Mouse (Mus musculus): Measurements from ENCODE around the gene S1pr1.

The S1pr1 gene

GRCm38 (mm10) chr3:115714671-115715651, at the start of gene S1pr1:
Gene S1pr1 (minus strand): TSS chr3:115715072.
- peak; percentile 65 for DNase-seq (ENCODE audit: low spot score)

DNA sequence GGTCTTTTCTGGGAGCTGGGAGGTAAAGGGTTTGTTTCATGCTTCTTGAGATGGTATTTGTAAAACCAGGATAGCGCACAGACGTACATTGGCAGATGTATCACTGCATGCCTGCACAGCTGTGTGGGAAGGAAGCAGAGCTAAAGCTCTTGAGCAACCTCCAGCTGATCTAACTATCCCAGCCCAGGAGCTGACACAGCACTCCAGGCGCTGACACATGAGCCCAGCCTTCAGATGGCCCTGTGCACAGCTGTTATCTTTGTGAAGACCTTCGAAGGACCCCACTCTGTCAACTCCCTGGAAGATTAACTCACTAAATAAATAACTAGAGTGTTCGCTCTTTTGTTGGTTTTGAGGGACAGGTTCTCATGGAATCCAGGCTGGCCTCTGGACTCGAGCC, 48.4 kb upstream of the S1pr1 start:
- peak; percentile 11 for DNase-seq (ENCODE audit: low spot score)

DNA sequence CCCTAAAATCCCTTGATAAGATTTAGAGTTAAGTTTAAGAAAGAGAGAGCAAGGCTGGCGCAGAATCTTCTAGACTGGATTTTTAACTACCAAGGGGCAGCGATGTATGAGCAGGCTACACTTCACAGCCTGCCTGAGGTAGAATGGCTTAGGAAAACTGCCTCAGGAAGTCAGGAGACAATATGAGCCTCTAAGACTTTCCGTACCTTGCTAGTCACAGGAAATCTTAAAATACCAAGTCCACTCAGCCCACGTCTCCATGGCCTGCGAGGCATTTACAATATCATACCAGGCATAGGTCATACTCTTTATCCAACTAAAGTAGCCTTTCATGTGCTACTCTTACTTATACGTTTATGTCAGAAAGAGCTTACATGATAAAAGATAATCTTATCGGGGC, 48.0 kb upstream of the S1pr1 start:
- DNase-seq (ENCODE audit: low spot score): no peak

DNA sequence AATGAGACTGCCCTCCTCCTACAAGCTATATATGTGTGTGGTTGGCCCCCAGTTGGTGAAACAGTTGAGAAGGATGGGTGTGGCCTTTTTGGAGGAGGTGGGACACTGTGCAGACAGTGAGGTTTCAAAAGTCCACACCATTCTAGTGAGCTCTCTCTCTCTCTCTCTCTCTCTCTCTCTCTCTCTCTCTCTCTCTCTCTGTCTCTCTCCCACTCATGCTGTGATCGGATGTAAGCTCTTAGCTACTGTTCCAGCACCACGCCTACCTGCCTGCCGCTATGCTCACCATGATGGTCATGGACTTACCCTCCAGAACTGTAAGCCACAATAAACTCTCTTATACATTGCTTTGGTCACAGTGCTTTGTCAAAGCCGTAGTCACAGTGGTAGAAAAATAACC, 44.8 kb upstream of the S1pr1 start:
- no peak for DNase-seq (ENCODE audit: low spot score)

- peak; percentile 23 for DNase-seq (ENCODE audit: low spot score)
These were observed 43.6 kb upstream of the S1pr1 start for GRCm38 (mm10) chr3:115758455-115758912.

- no peak for DNase-seq (ENCODE audit: low spot score)
These were observed 39.6 kb upstream of the S1pr1 start for GRCm38 (mm10) chr3:115754466-115754865.

DNA sequence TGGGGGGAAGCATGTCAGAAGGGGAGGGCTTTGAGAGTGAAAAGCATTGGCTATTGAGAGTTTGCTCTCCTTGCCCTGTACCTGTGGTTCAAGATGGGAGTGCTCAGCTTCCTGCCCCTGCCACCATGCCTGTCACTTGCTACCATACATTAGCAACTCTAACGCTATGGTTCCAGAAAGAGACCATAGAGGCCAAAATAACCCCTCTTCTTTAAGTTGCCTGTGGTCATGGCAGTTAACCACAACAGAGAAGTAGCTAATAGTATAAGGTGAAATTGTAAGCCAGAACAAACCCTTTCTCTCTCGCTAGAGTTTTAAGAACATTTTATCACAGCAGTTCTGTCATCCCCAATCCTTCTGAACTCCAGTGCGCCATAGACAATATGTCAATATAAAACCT, 35.5 kb upstream of the S1pr1 start:
- no peak for DNase-seq (ENCODE audit: low spot score)

GRCm38 (mm10) chr3:115748289-115748989, 33.6 kb upstream of the S1pr1 start:
- DNase-seq (ENCODE audit: low spot score): no peak

DNA sequence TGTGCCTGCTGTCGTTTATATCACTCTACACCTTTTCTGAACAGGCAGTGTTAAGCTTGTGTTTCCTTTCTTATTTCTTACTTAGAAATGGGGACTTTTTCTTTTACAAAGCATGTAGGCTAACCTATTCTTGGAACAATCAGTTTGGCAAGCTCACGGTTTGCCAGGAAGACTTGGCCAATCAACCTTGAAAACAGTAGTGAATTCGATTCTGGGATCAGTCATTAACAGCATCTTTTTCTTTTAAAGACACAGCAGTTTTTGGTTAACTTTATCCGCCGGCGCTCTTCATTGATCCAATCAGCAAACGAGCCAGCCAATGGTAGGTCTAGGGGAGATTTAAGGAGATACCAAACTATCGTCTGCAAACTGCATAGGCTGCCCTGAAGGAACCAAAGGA, 31.6 kb upstream of the S1pr1 start:
- DNase-seq (ENCODE audit: low spot score): no peak

- no peak for DNase-seq (ENCODE audit: low spot score)
These were observed 30.2 kb upstream of the S1pr1 start for GRCm38 (mm10) chr3:115745088-115745487.

GRCm38 (mm10) chr3:115738524-115738923, 23.7 kb upstream of the S1pr1 start:
- no peak for DNase-seq (ENCODE audit: low spot score)

DNA sequence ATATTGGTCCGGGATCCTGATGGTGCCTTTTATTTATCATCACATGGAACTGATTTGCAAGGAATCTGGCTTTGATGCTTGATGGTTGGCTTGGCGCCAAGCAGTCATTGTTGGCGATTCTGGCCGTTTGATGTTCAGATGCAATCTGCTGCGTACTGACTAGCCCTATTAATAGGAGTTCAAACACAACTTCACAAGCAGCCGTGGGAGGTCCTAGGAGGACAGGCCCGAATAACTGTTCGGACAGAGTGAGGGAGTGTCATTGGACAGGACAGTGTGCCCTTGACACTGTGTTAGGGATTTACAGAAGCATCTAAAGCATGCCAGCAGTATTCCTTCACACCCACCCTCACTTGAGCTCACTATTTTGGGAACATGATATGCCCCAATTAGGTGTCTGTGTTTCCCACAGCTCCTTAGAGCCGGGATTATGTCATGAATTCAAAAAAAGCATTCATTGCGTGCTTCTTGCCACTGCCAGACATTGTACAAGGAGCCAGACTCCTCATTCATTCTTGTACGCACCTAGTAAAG, 23.0 kb upstream of the S1pr1 start:
- DNase-seq (ENCODE audit: low spot score): no peak

- DNase-seq (ENCODE audit: low spot score): no peak
These were observed 20.7 kb upstream of the S1pr1 start for GRCm38 (mm10) chr3:115735540-115735939.

DNA sequence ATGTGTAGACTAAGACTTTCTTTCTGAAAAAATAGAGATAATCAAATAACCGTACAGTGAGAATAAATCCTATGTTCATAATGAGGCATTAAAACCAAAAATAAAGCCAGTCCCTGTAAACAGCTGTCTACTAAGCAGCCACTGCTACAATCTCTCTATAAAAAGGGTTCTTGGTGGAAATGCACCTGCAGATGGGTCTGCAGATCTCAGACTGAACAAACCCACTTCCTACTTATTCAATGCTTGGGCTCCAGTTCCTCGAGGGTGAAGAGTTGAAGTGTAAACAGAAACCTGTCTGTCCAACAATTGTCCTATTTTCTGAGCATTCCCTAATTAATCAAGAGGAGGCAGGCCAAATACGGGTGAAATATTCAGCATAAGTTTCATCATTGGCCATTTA, 20.0 kb upstream of the S1pr1 start:
- DNase-seq (ENCODE audit: low spot score): no peak

DNA sequence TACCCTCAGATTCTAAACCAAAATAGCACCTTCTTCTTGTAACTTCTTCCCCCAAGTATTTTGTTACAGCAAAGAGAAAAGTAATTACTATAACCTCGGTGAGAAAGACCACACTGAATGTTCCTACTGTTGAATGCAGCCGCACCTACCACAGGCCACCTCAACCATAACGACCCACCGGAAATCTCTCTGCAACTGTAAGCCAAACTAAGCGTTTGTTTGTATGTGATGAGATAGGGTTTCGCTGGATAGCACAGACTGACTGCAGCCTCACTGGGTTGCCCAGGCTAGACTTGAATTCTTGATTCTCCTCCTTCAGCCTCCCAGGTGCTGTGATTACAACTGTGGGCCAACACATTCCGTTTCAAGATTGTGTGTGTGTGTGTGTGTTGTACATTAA, 15.5 kb upstream of the S1pr1 start:
- DNase-seq (ENCODE audit: low spot score): no peak

DNA sequence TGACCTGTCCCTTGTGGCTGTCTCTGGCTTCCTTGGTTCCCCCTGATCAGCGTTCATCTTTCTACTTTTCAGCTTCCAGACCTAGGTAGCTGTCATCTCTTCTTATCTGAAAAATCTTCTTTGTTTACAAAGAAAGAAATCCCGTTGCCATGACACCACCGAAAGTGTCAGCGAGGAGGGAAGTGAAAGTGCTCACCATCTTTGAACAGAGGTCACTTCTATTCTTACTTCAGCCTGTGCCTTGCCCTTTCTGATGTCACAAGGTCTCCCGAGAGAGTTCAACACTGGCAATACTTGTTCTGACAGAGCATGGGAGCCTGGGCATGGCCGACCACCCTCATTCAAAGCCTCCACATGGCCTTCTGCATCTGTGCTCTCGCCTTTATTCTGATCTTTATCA, 14.3 kb upstream of the S1pr1 start:
- DNase-seq (ENCODE audit: low spot score): no peak

DNA sequence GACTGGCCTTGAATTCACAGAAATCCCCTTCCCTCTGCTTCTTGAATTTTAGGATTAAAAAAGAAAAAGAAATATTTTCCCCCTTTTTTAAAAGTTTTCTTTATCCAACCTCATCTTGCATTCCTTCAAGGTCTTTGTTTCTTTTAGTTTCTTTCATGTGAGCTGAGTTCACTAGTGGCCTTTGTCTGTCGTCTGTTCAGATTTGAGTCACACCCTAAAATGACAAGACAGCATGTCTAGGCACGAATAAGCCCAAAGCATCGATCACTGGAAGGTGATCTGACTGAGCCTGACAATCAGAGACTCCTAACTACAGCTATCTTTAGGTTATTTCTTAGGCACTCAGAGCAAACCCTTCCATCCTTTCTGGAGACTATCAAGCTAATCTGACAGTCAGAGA, 13.3 kb upstream of the S1pr1 start:
- DNase-seq (ENCODE audit: low spot score): no peak

DNA sequence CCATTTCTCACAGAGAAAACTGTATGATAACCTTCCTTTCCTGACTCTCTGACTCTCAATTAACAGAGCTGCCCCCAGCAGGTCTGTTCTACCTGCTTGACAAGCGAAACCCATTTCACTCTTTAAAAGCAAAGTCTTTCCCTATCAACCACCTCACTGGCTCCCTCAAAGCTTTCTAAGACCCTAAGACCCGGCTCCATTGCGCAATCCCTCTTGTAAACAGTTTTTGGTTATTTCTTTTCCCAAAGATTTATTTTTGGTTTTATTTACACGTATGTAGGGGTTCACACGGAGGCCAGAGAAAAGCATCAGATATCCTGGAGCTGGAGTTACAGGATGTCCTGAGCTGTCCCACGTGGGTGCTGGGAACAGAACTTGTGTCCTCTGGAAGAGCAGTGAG, 4.0 kb upstream of the S1pr1 start:
- DNase-seq (ENCODE audit: low spot score): no peak

DNA sequence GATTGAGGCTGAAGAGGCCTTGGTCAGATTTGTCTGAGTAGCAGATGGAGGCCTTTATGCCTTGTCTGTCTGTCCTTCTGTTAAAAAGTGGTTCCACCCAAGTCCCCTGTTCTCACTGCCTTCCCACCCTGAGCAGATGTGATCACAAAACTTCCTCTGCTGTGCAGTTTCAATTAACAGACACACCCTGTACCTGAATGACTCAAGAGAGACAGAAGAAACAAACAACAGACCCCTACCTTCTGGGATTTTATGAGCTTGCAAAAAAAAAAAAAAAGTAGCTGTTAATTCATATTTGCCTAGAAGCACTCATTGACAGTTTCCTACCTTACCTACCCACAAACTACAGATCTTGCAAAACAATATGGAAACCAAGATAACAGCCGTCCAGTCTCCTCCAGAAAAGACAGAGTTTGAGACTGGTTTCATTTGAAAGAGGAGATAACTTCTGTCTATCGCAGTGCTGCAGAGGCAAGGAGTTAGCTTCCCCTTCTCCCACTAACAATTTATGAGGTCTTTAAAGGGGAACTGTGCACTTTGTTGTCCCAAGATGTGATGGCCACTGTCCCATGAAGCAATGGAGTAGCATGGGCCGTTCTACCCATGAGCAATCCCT, 1.1 kb upstream of the S1pr1 start:
- DNase-seq (ENCODE audit: low spot score): no peak

- DNase-seq (ENCODE audit: low spot score): no peak
These were observed 830 bp downstream of the S1pr1 start for GRCm38 (mm10) chr3:115714049-115714435.

DNA sequence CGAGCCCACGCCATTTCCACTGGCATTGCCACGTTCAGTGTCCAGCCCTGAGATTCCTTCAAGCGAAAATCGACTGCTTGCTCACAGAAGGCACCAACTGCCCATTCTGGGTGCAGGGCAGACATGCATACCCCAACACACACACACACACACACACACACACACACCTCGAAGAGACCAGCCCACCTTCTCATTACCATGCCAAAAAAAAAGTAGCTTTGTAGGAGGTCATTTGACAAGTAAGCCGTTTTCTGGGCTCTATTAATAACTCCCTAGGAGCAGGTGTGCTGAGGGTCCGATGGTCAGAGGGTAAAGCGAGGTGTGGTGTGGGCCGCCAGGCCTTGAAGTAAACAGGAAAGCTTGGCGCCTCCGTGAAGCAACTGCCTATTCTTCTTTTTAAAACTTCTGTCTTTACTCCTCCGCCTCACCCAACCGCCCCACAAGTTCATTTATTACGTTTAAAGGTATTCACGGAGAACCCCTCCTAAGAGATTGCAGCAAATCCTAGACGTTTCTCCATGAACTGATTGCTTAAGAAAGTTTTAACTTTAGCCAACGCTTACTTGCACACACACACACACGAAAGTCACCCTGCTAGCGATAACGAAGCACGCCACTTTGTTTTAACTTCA, 1.3 kb downstream of the S1pr1 start:
- DNase-seq (ENCODE audit: low spot score): no peak

DNA sequence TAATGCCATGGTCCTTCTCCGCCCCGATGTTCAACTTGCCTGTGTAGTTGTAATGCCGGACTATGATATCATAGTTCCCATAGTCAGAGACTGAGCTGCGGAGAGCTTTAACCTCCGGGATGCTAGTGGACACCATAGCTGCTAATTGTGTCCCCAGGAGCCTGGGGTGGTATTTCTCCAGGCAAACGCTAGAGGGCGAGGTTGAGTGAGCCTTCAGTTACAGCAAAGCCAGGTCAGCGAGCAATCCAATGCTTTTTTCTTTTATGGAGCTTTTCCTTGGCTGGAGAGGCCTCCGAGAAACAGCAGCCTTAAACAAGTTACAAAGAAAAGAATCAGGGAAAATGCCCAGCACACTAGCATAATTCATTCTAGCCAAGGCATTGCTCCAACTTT, 2.1 kb downstream of the S1pr1 start:
- DNase-seq (ENCODE audit: low spot score): peak; percentile 72

Data from ovary, postnatal 36 days (tissue).